Mouse (Mus musculus): ENCODE data around the gene Rbbp5.
"Not testable (repeated sequence)": the region's sequence is repeated elsewhere in the genome, so short reads cannot be mapped to it uniquely, and the experiment has no call there.

Gene Rbbp5

GRCm38 (mm10) chr1:132476928-132477691, at the start of gene Rbbp5:
Gene Rbbp5 (plus strand): TSS chr1:132477365.
- DNase-seq: peak; percentile 93

GRCm38 (mm10) chr1:132430818-132431217, 46.3 kb upstream of the Rbbp5 start:
- no peak for DNase-seq

- no peak for DNase-seq
Measured at GRCm38 (mm10) chr1:132431716-132432115, 45.4 kb upstream of the Rbbp5 start.

- peak; percentile 23 for DNase-seq
Measured at GRCm38 (mm10) chr1:132433349-132433748, 43.8 kb upstream of the Rbbp5 start.

- no peak for DNase-seq
Measured at GRCm38 (mm10) chr1:132434032-132434431, 43.1 kb upstream of the Rbbp5 start.

- DNase-seq: no peak
Measured at GRCm38 (mm10) chr1:132436320-132436958, 40.7 kb upstream of the Rbbp5 start.

- no peak for DNase-seq
Measured at GRCm38 (mm10) chr1:132436960-132437359, 40.2 kb upstream of the Rbbp5 start.

- no peak for DNase-seq
Measured at GRCm38 (mm10) chr1:132437389-132437788, 39.8 kb upstream of the Rbbp5 start.

GRCm38 (mm10) chr1:132440896-132441435, 36.2 kb upstream of the Rbbp5 start:
- DNase-seq: no peak

GRCm38 (mm10) chr1:132449742-132450141, 27.4 kb upstream of the Rbbp5 start:
- DNase-seq: no peak

- peak; percentile 4 for DNase-seq
Measured at GRCm38 (mm10) chr1:132464651-132465050, 12.5 kb upstream of the Rbbp5 start.

- peak; percentile 7 for DNase-seq
Measured at GRCm38 (mm10) chr1:132468926-132469325, 8.2 kb upstream of the Rbbp5 start.

- no peak for DNase-seq
Measured at GRCm38 (mm10) chr1:132469519-132469918, 7.6 kb upstream of the Rbbp5 start.

GRCm38 (mm10) chr1:132470031-132470430, 7.1 kb upstream of the Rbbp5 start:
- not testable (repeated sequence) for DNase-seq

- no peak for DNase-seq
Measured at GRCm38 (mm10) chr1:132471032-132471431, 6.1 kb upstream of the Rbbp5 start.

GRCm38 (mm10) chr1:132471499-132471898, 5.7 kb upstream of the Rbbp5 start:
- no peak for DNase-seq

- DNase-seq: no peak
Measured at GRCm38 (mm10) chr1:132472537-132472936, 4.6 kb upstream of the Rbbp5 start.

GRCm38 (mm10) chr1:132474496-132474895, 2.7 kb upstream of the Rbbp5 start:
- DNase-seq: no peak

GRCm38 (mm10) chr1:132476575-132476927, 614 bp upstream of the Rbbp5 start:
- DNase-seq: no peak

- DNase-seq: no peak
Measured at GRCm38 (mm10) chr1:132479438-132479837, 2.3 kb downstream of the Rbbp5 start.

GRCm38 (mm10) chr1:132481619-132482018, 4.5 kb downstream of the Rbbp5 start:
- DNase-seq: no peak

- DNase-seq: no peak
Measured at GRCm38 (mm10) chr1:132483234-132483633, 6.1 kb downstream of the Rbbp5 start.

GRCm38 (mm10) chr1:132483759-132484158, 6.6 kb downstream of the Rbbp5 start:
- no peak for DNase-seq

GRCm38 (mm10) chr1:132500535-132500934, 23.4 kb downstream of the Rbbp5 start:
- DNase-seq: no peak
